14 mouse cellular contexts compared by ENCODE assay signal in the genomic region with DNA sequence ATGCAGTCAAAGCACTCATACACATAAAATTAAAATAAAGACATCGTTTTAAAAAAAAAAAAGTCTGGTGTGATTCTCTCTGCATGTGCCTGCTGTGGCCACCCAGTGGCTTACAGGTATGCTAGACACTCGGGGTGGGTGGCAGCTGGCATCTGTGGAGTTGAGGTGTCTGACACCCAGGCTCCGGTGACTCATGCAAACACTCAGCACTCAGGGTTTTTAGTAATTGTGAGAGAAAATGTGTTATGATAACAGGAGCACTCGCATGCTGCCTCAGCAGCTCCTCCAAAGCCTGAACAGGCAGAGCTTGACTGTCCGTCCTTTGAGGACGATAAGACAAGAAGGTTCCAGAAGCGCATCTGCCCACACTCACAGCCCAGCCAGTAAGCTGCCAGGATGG.
"Had no signal": no experiment of that assay in that cellular context is flagged by ENCODE, and none has a peak within 500 bp of the region (broad histone marks: within the 10 kb centered on the region; RNA-seq: fewer than 3 reads in every experiment).

No protein-coding gene starts in this region.

- H3K4me1 ChIP-seq: liver, embryonic 15.5 days had no signal

- DNase-seq: kidney, adult 11 months; kidney, adult 9 months; kidney, postnatal 36 days; layer of hippocampus, adult 9-11 months; lung, adult 2 months; lung, postnatal 4 days; midbrain, embryonic 14.5 days; thymus, postnatal 36 days had no signal

- H3K4me3 ChIP-seq: limb, embryonic 10.5 days; liver, embryonic 15.5 days; midbrain, embryonic 10.5 days; myocyte; neural tube, embryonic 15.5 days had no signal

- H3K27ac ChIP-seq: kidney, postnatal 0 days; limb, embryonic 10.5 days; liver, embryonic 15.5 days; midbrain, embryonic 10.5 days; neural tube, embryonic 15.5 days had no signal
